Mouse (Mus musculus): ENCODE data around the gene Insr.

GRCm38 (mm10) chr8:3276009-3276408, 3.4 kb downstream of the Insr start:
- TF ChIP-seq CTCF (IDR thresholded peaks at IDR 0.05; ENCODE audit: low read depth) (no peak), EP300 (optimal IDR thresholded peaks at IDR 0.05) (no peak)
